Mouse (Mus musculus): ENCODE measurements at regions not wholly inside any gene's neighbourhood (a gene's known extent, or its start where the extent isn't known, plus 50 kb on each side); places are given as distances from the start of the nearest gene placed in this dataset.

DNA sequence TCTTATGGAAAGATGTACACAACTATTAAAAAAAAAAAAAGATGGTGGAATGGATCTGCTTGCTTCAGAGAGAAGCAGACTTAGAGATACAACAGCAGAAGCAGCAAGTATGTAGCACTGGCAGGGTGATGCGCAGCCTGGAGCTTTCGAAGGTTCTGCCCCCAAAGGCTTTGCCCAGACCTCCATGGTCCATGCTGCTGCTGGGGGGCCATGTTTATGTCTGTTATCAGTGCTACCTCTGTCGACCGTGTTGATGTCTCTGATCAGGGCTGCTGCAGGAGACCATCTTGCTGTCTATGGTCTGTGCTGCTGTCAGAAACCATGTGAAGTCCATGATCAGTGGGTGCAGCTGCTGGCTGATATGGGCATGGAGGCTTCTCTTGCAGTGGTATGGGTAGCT lies 88.6 kb upstream of the Fam189a1 start:
- no peak for DNase-seq

DNA sequence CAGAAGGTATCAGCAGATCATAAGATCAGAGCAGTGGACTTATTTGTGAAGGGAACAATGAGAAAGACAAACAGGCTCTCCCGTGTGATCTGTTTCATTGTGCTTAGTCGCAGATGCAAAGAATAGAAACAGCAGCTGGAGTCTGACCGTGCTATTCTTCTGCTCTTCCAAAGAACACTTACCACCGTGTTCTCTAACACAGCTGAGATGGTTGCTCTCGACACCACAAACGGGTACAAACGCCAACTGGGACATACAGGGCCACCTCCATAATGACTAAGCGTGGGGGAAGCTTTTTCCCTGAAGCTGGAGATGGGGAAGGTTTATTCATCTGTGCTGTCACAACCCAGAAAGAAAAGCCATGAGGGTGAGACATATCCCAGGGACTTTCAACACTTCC lies 84.8 kb upstream of the Fam189a1 start:
- DNase-seq = no peak

GRCm38 (mm10) chr7:65235701-65236100 lies 79.3 kb upstream of the Fam189a1 start:
- DNase-seq = no peak

GRCm38 (mm10) chr7:65233681-65234080 lies 77.3 kb upstream of the Fam189a1 start:
- DNase-seq = no peak

DNA sequence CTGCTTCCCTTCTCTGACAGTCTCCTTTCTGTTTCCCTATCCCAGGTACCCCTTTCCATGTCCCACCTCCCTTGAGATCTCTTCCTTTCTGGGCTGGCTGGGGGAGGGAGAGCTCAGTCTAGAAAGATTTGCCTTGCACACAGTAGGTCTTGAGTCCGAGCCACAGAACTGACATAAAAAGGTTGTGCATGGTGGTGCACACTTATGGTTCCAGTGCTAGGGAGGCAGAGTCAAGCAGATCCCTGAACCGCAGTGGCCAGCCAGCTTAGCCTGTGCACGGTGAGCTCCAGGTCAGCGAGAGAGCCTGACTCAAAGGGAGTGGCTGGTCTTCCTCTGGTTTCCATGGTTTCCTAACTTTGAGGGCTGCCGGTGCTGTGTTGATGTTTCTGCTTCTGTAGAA lies 72.9 kb upstream of the Fam189a1 start:
- DNase-seq = no peak

GRCm38 (mm10) chr7:65226218-65226617 lies 69.8 kb upstream of the Fam189a1 start:
- DNase-seq = no peak

DNA sequence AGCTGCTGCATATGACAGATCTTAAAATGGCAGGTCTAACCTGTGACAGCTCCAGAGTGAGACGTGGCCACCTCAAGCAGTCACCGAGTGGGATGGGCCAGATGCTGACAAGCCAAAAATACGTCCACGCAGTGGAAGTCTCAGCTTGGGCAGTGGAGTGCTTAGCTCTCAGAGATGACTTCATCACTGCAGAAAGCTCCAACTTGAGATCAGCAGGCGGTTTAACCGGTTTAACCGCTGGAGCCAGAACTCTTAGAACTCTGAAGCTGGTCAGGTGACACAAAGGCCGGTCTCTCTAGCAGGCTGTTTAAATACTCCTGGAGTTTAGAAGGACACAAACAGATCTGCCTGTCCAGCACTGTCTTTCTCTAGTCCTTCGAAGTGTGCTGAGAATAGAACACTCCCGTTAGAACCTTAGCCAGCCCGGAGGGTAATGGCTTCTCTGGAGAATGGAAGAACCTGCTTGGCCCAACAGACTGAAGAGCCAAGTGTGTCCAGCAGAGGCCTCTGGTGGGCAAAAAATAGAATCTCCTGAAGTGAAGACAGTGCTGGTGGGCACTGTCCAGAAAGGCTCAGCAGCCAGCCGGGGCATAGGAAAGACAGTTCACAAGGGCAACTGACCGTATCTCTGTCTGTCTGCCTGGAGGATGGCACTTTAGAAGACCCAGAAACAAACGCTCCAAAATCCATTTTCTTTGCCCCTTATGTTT lies 57.0 kb upstream of the Fam189a1 start:
- peak; percentile 20 for DNase-seq

DNA sequence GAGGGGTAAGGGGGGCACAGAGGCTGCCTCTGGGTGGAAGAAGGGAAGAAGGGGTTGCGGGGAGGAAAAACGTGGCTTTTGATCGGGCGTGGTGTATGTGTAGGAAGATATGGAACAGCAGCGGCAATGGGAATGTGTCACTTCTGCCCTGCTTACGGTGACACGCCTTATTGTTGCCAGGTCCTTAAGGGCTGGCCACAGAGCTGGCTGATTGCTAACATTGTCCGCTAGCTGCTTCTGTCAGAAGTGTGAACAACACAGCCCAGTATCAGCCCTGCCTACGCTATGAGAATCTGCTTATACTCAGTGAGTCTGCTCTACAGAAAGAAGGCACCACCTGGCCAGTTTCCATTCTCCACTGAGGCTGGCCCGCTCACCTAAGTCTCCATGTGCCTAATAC lies 50.9 kb upstream of the Fam189a1 start:
- DNase-seq = peak; percentile 9

Data from heart, postnatal 4 days (tissue).